In the genomic region with DNA sequence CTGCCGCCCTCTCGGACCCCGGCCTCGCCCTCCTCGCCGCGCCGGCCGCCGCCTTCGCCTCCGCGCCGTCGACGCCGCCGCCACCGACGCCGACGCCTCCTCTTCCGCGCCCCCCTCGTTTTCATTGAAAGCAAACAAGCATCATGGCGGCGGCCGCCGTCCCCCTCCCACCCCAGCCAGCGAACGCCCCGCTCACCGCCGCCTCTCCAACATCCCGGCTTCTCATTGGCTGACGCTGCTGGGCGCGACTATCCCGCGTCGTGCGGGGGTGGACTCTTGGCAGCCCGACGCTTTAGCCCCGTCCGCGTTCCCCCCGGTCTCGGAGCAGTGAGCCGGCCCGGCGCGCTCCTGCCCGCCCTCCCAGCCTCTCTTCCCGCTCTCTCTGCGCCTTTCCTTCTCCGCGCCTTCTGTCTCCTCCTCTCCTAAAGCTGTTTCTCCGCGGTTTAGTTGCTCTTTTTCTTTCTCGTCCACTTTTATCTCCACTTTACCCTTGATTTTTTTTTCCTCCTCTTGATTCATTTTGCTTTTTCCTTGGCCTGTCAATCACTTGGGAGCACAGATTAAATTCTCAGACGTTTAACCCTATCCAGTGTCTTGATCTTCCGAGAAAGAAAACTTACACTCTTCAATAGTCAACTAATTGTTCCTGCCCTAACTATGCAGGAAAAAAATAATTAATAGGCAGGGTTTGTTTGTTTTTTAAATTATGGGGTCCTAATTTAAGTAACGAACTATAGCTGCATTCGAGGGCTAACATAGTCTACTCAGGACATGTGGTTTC, we compare ENCODE assay signal across 8 mouse cellular contexts. TPM values are rescaled to one million over a fixed set of nuclear protein-coding genes. Genes with fewer than 3 reads are reported as not detected.
DNase-seq lines count a peak whose midpoint lies in the region; ATAC-seq and TF ChIP-seq lines count a peak whose summit lies in the region.

A gene (minus strand): TSS at position 169 of the 781 bp plus-strand sequence.

- peak; percentile 56 for TF ChIP-seq POLR2A in olfactory bulb, adult 2 months (IDR thresholded peaks at IDR 0.05; ENCODE audit: insufficient read depth, low read depth, low read length)
- peak; percentile 83 for TF ChIP-seq POLR2A in thymus, adult 2 months (IDR thresholded peaks at IDR 0.05; ENCODE audit: control insufficient read depth, extremely low read depth, insufficient read depth, low read length, poor library complexity)

- intact Hi-C loops in heart, postnatal 36 days (cut with DNase I), result loop anchor here (2.0 to 5.0 kb wide), 3 partner anchors 60 to 500 kb away; a partner anchor contains a TSS

- H3K27me3 ChIP-seq in G1E (ENCODE audit: insufficient read depth, low read length), result no peaks in the 10 kb centered on the region
- no peaks in the 10 kb centered on the region for H3K27me3 ChIP-seq in forebrain, embryonic 16.5 days (replicated peaks; ENCODE audit: control insufficient read depth, insufficient read depth, low read length)
- H3K27me3 ChIP-seq in lung, embryonic 14.5 days (ENCODE audit: insufficient read depth, low read length), result no peaks in the 10 kb centered on the region
- H3K27me3 ChIP-seq in thymus, adult 2 months (ENCODE audit: control insufficient read depth, insufficient read depth, low read length), result no peaks in the 10 kb centered on the region

- peak within 1 kb of the TSS; percentile 80 for H3K4me2 ChIP-seq in forebrain, embryonic 16.5 days (ENCODE audit: low read length)
- H3K4me2 ChIP-seq in lung, embryonic 14.5 days, result peak within 1 kb of the TSS; percentile 69

- peaks cover 21% of the 10 kb centered on the region for H3K36me3 ChIP-seq in G1E (replicated peaks)
- H3K36me3 ChIP-seq in forebrain, embryonic 16.5 days (ENCODE audit: control insufficient read depth, insufficient read depth), result no peaks in the 10 kb centered on the region
- peaks cover 10% of the 10 kb centered on the region; the same call in 1 of the 2 replicates for H3K36me3 ChIP-seq in lung, embryonic 14.5 days (ENCODE audit: insufficient read depth)
- H3K36me3 ChIP-seq in thymus, adult 2 months (ENCODE audit: control insufficient read depth, insufficient read depth, low read length), result no peaks in the 10 kb centered on the region

- ATAC-seq in G1E (ENCODE audit: extremely low read depth, insufficient number of reproducible peaks, low FRiP score, poor library complexity, severe bottlenecking), result peak; percentile 95
- peak; percentile 97 for ATAC-seq in forebrain, embryonic 16.5 days
- peak; percentile 97 for ATAC-seq in lung, embryonic 14.5 days (ENCODE audit: insufficient read depth)

- H3K4me1 ChIP-seq in G1E (ENCODE audit: insufficient read depth, low read depth, low read length), result peaks cover 59% of the 10 kb centered on the region
- H3K4me1 ChIP-seq in forebrain, embryonic 16.5 days (replicated peaks; ENCODE audit: control insufficient read depth, insufficient read depth, low read length), result peaks cover 33% of the 10 kb centered on the region
- H3K4me1 ChIP-seq in lung, embryonic 14.5 days (ENCODE audit: insufficient read depth), result 0 out of 2 replicates have a peak, but pooled peaks cover 3% of the 10 kb centered on the region
- H3K4me1 ChIP-seq in olfactory bulb, adult 2 months (ENCODE audit: control insufficient read depth, insufficient read depth, low read length), result no peaks in the 10 kb centered on the region
- peaks cover 10% of the 10 kb centered on the region for H3K4me1 ChIP-seq in thymus, adult 2 months (replicated peaks; ENCODE audit: control insufficient read depth, insufficient read depth, low read length)

- no peaks in the 10 kb centered on the region for H3K9me3 ChIP-seq in G1E (replicated peaks)
- no peaks in the 10 kb centered on the region for H3K9me3 ChIP-seq in forebrain, embryonic 16.5 days (ENCODE audit: control insufficient read depth, low read length)
- no peaks in the 10 kb centered on the region for H3K9me3 ChIP-seq in lung, embryonic 14.5 days (ENCODE audit: low read depth, low read length)

- under 1% methylated on average over 63 of the region's 65 CpGs for WGBS in forebrain, embryonic 16.5 days
- WGBS in lung, embryonic 14.5 days, result under 1% methylated on average over 65 of the region's 65 CpGs
- under 1% methylated on average over 65 of the region's 65 CpGs for WGBS in olfactory bulb, adult 2 months
- WGBS in thymus, adult 2 months, result 1% methylated on average over 62 of the region's 65 CpGs

- H3K4me3 ChIP-seq in G1E (ENCODE audit: low read depth, low read length), result peak within 1 kb of the TSS; percentile 99
- peak within 1 kb of the TSS; percentile 95 for H3K4me3 ChIP-seq in forebrain, embryonic 16.5 days (replicated peaks; ENCODE audit: low read length)
- H3K4me3 ChIP-seq in layer of hippocampus, adult 2 months, result peak within 1 kb of the TSS; percentile 88
- H3K4me3 ChIP-seq in lung, embryonic 14.5 days (ENCODE audit: low read depth, low read length), result peak within 1 kb of the TSS; percentile 99
- H3K4me3 ChIP-seq in olfactory bulb, adult 2 months (ENCODE audit: insufficient read depth, low read depth, low read length), result peak within 1 kb of the TSS; percentile 87
- H3K4me3 ChIP-seq in thymus, adult 2 months (ENCODE audit: control insufficient read depth, insufficient read depth, low read length), result peak within 1 kb of the TSS; percentile 92

- DNase-seq in G1E (ENCODE audit: low spot score), result peak; percentile 93
- DNase-seq in cerebellum, adult 18-20 months, result peak; percentile 97 to 99
- DNase-seq in heart, postnatal 36 days, result peak; percentile 96 to 97
- peak; percentile 97 for DNase-seq in layer of hippocampus, adult 2 months (ENCODE audit: low spot score in 2 of 2)
- peak; percentile 99 for DNase-seq in lung, embryonic 14.5 days
- DNase-seq in thymus, adult 2 months, result peak; percentile 99

- no peak for TF ChIP-seq CTCF in G1E (IDR thresholded peaks at IDR 0.05; ENCODE audit: low read depth, low read length)
- no peak for TF ChIP-seq CTCF in layer of hippocampus, adult 2 months (conservative IDR thresholded peaks at IDR 0.05)
- TF ChIP-seq CTCF in lung, embryonic 14.5 days (IDR thresholded peaks at IDR 0.05; ENCODE audit: low read depth), result no peak
- no peak for TF ChIP-seq CTCF in olfactory bulb, adult 2 months (IDR thresholded peaks at IDR 0.05; ENCODE audit: insufficient read depth, low read depth, low read length)
- 0 out of 2 replicates have a peak, but pooled peaks have one; percentile 42 for TF ChIP-seq CTCF in thymus, adult 2 months (IDR thresholded peaks at IDR 0.05; ENCODE audit: borderline replicate concordance, control insufficient read depth, extremely low read depth, insufficient read depth, low read length, poor library complexity)

- peak within 1 kb of the TSS; percentile 96 for H3K27ac ChIP-seq in forebrain, embryonic 16.5 days (ENCODE audit: low read length)
- H3K27ac ChIP-seq in layer of hippocampus, adult 2 months, result peak within 1 kb of the TSS; percentile 91
- peak within 1 kb of the TSS; percentile 96 for H3K27ac ChIP-seq in lung, embryonic 14.5 days (ENCODE audit: low read depth)
- peak within 1 kb of the TSS; percentile 71 for H3K27ac ChIP-seq in olfactory bulb, adult 2 months (ENCODE audit: insufficient read depth, low read depth, low read length)
- peak within 1 kb of the TSS; percentile 55 for H3K27ac ChIP-seq in thymus, adult 2 months (ENCODE audit: control insufficient read depth, insufficient read depth, low read length)

- peak within 1 kb of the TSS; percentile 99 for H3K9ac ChIP-seq in forebrain, embryonic 16.5 days (replicated peaks; ENCODE audit: low read depth, low read length)
- H3K9ac ChIP-seq in lung, embryonic 14.5 days, result peak within 1 kb of the TSS; percentile 98

RNA-seq across cellular contexts. Expression of the gene that starts here (rescaled TPM):
- 155 and 165 TPM in 2 replicates for total RNA-seq in G1E (2014; fragmentation: Nextera tagmentation)
- 84.5 and 93.8 TPM in 2 replicates for total RNA-seq in G1E (2017)
- polyA plus RNA-seq in G1E (2012), result 44.0 and 61.0 TPM in 2 replicates
- 55.1 and 68.1 TPM in 2 replicates for polyA plus RNA-seq in forebrain, embryonic 16.5 days (2015; fragmentation: Nextera tagmentation; extraction: Ambion mirVana)
- total RNA-seq in heart, postnatal 36 days (2021), result 10 to 100 TPM; 20.4 to 21.3 TPM
- total RNA-seq in layer of hippocampus, adult 2 months (2021), result 10 to 100 TPM; 43.6 to 46.4 TPM
- polyA plus RNA-seq in lung, embryonic 14.5 days (2014; fragmentation: Nextera tagmentation; extraction: Ambion mirVana), result 73.1 and 76.0 TPM in 2 replicates
- polyA plus RNA-seq in olfactory bulb, adult 2 months (2012; ENCODE audit: insufficient read depth, insufficient read length, low replicate concordance, missing spikeins), result 133 and 186 TPM in 2 replicates
- polyA plus RNA-seq in thymus, adult 2 months (2012; rRNA removed), result 40.3 and 44.2 TPM in 2 replicates

Comparison
In these comparisons a context has a peak if more than half of its experiments do, and no peak if none do; other contexts are left out.
1. Peak in every context shown above with its lines: DNase-seq, ATAC-seq, H3K4me3 ChIP-seq and H3K27ac ChIP-seq.